Mouse (Mus musculus): ENCODE data around the gene Nfe2l2.

GRCm38 (mm10) chr2:75654679-75655078 is 49.8 kb downstream of the Nfe2l2 start:
- no peak for TF ChIP-seq GATA1 (IDR thresholded peaks at IDR 0.05; ENCODE audit: low read length)
- TF ChIP-seq TAL1 (IDR thresholded peaks at IDR 0.05; ENCODE audit: low read length), result no peak

Measured in erythroblast, embryonic 14.5 days (primary cell).